Mouse (Mus musculus) retina, adult 2 months (tissue): ENCODE results near the gene Tbck.

Experiments used
- DNase-seq: peaks from one replicate; pipeline ENCODE4 v3.0.0-alpha.2; 2012; ENCODE audit warnings: low read depth, low spot score

The Tbck gene

DNA sequence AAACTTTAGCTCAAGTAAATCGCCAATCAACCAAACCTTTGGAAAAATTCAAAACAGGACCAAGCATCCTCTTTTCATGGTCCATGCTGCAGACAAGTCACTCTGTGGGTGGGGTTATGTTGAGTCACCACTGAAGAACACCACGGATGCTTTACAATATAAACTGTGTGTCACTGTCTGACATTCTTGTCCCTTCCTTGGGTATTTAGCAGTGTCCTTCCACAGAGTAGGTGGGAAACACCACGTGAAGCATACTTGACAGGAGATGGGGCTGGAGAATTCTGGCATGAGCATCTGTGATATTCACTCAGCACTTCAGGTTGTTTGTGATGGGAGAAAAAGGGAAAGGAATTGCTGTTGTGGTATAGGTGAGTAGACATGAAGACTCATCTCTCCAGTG lies 183.0 kb downstream of the Tbck start:
- DNase-seq = no peak

DNA sequence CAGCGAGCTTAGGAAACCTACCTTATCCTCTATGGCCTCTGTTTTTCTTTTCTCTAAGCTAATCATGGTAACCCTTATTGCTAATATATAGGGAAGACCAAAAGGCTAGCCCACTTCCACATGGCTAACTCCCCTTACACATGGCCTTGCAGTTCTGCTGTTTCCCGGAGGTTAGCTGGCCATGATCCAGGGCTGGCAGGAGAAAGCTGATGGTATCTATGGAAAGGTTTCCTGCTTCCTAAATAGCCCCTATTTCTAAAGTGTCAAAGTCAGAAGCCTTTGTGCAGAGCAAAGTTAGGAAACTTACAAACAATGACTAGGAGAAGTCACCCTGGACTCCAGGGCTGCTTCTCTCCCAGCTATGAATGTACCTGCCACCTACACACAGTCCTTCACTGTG lies 184.9 kb downstream of the Tbck start:
- DNase-seq = no peak

DNA sequence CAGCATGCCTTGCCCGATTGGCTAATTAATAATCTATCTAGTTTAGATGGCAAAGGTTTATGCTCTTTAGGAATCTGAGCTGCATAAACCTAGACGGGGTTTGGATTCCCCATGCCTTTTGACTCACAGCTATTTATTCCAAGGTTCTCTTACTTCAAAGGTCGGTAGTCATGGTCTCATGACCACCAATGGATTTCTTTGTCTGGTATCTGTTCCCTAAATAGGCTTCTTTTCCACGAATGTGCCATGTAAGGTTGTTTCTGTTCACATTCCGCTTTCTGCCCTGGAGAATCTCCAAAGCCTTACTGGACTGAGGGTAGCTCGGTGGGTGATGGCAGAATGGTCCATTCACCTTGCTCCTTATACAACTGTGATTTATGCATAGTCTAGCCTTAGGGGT lies 186.1 kb downstream of the Tbck start:
- no peak for DNase-seq

DNA sequence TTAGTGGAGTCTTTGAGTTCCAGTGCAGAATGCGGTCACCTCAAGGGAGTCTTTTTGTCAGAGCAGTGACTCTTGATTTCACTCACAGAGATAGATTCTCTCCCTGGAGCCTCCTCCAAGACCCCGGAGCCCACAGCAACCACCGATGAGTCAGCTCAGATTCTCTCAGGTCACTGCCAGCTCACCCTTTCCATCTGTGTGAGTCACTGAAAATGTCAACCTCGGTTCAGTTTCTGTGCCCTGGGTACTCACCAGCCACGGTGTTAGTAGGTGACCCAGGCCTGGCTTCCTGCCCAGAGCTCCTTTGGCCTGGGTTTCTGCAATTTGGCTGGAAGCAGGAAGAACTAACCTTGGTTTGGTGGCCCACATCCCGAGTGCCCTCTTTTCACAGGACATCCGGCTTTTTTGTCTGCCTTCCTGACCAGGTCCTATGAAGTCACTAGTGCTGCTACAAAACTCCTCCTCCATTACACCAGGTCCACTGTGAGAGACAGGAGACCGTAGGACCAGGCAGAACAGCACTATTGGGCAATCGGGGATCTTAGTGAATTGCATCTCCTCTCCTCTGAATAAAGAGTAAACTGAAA lies 187.5 kb downstream of the Tbck start:
- no peak for DNase-seq

GRCm38 (mm10) chr3:132873251-132873650 lies 189.3 kb downstream of the Tbck start:
- DNase-seq = no peak

DNA sequence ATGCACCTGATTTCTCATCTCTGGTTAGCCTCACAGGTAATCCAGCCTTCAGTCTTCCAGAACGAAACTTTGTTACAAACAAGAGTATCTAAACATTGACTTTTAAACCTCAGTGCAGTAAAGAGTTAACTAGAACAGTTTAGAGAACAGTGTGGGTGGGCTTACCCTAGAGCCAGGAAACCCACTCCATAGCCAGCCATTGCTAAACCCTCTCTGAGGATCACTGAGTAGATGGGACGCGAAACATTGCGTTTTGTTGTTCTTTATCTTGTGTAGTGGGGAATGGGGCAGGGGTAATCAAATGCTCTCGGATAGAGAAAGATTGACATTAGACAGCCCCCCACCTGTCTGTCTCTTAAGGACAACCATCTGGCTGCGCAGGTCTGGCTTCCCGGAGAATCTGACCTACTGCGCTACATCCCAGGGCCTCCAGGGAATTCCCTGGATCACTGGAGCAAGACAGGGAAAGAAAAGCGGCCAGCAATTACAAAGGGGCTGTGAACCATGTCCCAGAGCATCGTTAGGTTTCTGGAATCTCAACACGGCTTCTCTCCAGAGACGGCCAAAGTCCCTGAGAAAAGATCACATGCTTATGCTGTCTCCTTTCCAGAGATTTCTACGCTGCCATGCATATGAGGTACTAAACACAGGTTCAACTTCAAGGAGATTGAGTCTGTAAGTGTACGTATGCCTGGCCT lies 192.2 kb downstream of the Tbck start:
- DNase-seq = no peak

DNA sequence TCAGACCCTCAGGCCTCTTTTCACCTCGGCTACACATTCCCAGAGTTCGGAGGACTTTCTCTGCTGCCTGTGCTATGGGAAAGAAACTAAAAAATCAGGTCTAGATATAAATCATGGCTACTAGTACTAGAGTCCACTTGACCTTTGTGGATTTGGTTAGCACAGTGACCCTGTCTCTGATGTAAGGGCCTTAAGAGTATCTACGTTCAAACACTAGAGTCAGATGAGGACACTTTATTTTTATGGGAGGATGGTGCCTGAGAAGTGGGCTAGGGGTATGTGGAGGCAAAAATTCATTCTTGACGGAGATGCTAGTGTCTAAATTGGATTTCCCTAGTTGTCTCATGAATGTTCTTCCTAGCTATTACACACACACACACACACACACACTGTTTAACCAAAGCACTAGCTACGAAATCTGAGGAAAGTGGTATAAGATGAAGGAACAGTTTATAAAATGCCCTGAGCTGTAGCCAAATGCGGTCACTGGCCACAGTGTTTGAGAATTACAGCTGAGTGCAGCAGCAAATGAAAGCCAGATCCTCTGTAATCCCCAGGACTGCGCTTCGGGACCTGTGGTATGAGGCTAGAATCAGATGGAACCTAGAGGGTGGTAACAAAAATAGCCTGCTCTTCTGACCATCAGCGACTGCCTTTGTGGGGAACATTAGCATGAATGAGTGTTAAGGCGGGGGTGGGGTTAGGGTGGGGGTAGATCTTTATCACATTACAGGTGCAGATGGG lies 193.2 kb downstream of the Tbck start:
- DNase-seq = no peak

GRCm38 (mm10) chr3:132880361-132880760 lies 196.4 kb downstream of the Tbck start:
- no peak for DNase-seq

DNA sequence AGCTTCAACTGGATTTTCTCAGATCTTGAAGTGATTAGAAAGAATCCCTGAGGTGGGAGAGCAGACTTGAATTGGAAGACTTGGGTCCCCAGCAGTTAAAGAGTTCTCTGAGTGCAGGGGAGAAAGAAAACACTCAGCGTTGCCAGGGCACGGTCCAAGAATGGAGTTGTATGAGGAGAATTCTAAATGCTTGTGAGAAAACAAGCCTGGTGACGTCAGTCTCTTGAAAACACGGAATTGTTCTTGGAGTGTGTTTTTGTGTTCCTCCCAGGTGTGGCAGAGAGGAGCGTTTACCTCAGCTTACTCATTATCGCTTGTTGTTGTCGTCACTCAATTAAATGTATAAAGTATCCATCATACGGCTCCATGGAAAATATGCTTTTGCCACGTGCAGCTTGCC lies 196.9 kb downstream of the Tbck start:
- DNase-seq = no peak

DNA sequence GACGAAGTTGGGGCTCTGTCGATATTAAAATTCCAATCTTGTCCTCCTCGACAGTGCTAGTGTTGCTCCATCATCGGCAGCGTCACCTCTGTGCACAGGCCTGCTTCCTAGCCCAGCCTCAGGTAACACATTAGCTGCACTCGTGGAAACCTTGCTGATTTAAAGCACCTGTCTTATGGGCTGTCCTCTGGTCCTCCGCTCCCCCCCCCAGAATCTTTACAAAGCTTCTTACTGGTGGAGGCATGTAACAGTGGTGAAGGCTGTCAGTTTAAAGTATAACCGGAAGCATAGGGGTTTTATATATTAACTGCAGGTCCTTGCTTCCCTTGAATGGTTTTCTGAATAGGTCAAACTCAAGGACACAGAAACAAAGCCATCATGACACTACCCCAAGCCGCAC lies 199.3 kb downstream of the Tbck start:
- no peak for DNase-seq

DNA sequence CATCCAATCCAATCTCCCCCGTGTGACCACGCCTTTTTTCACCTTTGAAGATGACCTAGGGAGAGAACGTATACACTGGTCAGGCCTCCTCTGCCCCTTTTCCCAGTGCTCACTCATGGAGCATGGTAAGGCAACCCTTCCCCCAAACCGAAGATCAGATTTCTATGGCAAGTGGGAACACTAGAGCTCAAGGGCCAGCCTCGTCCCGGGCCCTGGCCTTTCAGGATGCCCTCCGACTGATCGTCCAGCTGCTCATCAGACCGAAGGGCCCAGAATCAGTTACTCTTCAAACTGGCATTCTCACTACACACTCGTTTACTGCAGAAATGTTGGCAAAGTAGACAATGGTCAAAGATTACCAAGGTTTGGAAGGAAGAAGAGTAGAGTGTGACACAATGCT lies 200.5 kb downstream of the Tbck start:
- no peak for DNase-seq

DNA sequence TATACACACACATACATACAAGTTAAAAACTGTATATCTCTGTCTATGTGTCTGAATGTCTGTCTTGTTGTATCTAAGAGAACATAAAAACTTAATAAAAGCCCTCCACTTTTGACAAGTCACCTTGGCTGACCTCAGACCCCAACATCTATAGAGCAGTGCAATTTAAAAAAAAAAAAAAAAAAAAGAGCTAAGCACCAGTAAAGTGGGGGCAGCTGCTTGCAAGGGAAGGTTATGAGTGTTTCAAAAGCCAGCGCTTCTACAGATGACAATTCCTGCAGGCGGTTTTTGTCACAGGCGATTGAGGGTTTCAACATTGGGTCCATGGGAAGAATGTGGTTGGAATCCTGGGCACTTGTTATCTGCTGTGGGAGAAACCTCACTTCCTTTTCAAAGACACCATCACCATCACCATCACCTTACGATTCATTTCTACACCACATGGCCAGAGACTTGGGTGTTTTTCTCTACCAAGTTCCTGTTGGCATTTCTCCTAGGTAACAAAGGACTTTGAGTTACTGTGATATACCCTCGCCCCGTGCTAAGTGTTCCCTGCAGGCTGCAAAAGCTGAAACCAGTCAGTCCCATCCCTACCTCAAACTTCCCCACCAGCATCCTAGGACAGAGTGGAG lies 202.6 kb downstream of the Tbck start:
- no peak for DNase-seq

- DNase-seq = no peak
Observed at GRCm38 (mm10) chr3:132887074-132887848, 203.3 kb downstream of the Tbck start.
